17 mouse cellular contexts compared by ENCODE assay signal in the genomic region with DNA sequence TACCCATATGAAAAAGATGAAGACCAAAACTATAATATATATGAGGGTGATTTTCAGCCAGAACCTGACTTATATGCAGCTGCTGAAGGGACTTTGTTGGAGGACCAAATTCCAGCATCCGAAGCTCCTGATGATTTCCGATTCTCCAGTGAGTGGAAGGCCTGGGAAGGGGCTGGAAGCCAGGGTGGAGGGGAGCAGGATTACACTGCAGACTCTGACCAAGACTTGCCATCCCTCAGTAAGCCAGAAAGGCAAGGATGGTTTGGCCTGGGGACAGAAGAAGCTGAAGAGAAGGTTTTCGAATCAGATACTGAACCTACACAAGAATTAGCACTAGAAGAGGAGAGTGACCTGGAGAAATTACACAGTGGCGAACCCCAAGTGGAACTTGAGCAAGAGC. TPM values are rescaled to one million over a fixed set of nuclear protein-coding genes. Genes with fewer than 3 reads are reported as not detected.
DNase-seq lines count a peak whose midpoint lies in the region.
"Had no signal": no experiment of that assay in that cellular context is flagged by ENCODE, and none has a peak within 500 bp of the region (broad histone marks: within the 10 kb centered on the region; RNA-seq: fewer than 3 reads in every experiment).

No protein-coding gene starts in this region.

- H3K9me3 ChIP-seq in heart, embryonic 10.5 days = no peaks in the 10 kb centered on the region
- H3K9me3 ChIP-seq: G1E had no signal

- no peaks in the 10 kb centered on the region for H3K4me1 ChIP-seq in heart, embryonic 10.5 days

- WGBS in heart, embryonic 10.5 days = 80% methylated on average over 4 of the region's 4 CpGs

- no peak overlapping the region for H3K4me3 ChIP-seq in heart, embryonic 10.5 days

- no peaks in the 10 kb centered on the region for H3K36me3 ChIP-seq in heart, embryonic 10.5 days
- H3K36me3 ChIP-seq: G1E had no signal

- intact Hi-C loops in heart, postnatal 14 days (cut with DNase I) = no loop called here

- DNase-seq in heart, adult 11 months = peak; percentile 56
- DNase-seq in heart, adult 18-20 months = no peak
- DNase-seq in heart, embryonic 10.5 days (ENCODE audit: low spot score) = peak; percentile 52
- DNase-seq in heart, postnatal 14 days = no peak
- DNase-seq: adrenal gland, adult 2 months; adrenal gland, adult 8-10 months; adrenal gland, postnatal 10 days; adrenal gland, postnatal 14 days; adrenal gland, postnatal 25 days; adrenal gland, postnatal 36 days; B cell, adult 2 months; cerebellum, adult 11 months; cerebellum, adult 11-12 months; cerebellum, adult 18-20 months had no signal

- H3K27ac ChIP-seq in heart, embryonic 10.5 days = no peak overlapping the region

- no peaks in the 10 kb centered on the region for H3K27me3 ChIP-seq in heart, embryonic 10.5 days (ENCODE audit: insufficient read depth, poor library complexity, severe bottlenecking)
- H3K27me3 ChIP-seq: CH12.LX, Patski had no signal

RNA-seq across cellular contexts. Expression of gene Mia2, which starts 12.3 kb away (rescaled TPM):
- total RNA-seq in heart, adult 18-20 months (2021) = 100 to 1,000 TPM in 1 of 2 experiments, 10 to 100 TPM in 1; 91.4 to 103 TPM
- polyA plus RNA-seq in heart, embryonic 10.5 days (2016; fragmentation: Nextera tagmentation; extraction: Ambion mirVana) = 38.0 and 50.8 TPM in 2 replicates
- total RNA-seq in heart, postnatal 14 days (2021) = 10 to 100 TPM; 79.4 to 90.4 TPM

RNA-seq across cellular contexts. Expression of gene Pnn, which starts 41.2 kb away (rescaled TPM):
- total RNA-seq in heart, adult 18-20 months (2021) = 10 to 100 TPM; 24.4 to 26.9 TPM
- 76.5 and 89.5 TPM in 2 replicates for polyA plus RNA-seq in heart, embryonic 10.5 days (2016; fragmentation: Nextera tagmentation; extraction: Ambion mirVana)
- total RNA-seq in heart, postnatal 14 days (2021) = 10 to 100 TPM; 25.9 to 26.5 TPM

RNA-seq across cellular contexts. Expression of gene Trappc6b, which starts 46.7 kb away (rescaled TPM):
- 10 to 100 TPM; 74.0 to 80.0 TPM for total RNA-seq in heart, adult 18-20 months (2021)
- polyA plus RNA-seq in heart, embryonic 10.5 days (2016; fragmentation: Nextera tagmentation; extraction: Ambion mirVana) = 75.5 and 82.4 TPM in 2 replicates
- total RNA-seq in heart, postnatal 14 days (2021) = 10 to 100 TPM; 46.7 to 50.0 TPM

Comparison
In these comparisons a context has a peak if more than half of its experiments do, and no peak if none do; other contexts are left out.
1. DNase-seq: peak in heart, adult 11 months (single experiment) and heart, embryonic 10.5 days (single experiment); none in heart, adult 18-20 months (0 of 2) and heart, postnatal 14 days (0 of 2).